Mouse (Mus musculus): ENCODE results near the gene Stmn1.

DNA sequence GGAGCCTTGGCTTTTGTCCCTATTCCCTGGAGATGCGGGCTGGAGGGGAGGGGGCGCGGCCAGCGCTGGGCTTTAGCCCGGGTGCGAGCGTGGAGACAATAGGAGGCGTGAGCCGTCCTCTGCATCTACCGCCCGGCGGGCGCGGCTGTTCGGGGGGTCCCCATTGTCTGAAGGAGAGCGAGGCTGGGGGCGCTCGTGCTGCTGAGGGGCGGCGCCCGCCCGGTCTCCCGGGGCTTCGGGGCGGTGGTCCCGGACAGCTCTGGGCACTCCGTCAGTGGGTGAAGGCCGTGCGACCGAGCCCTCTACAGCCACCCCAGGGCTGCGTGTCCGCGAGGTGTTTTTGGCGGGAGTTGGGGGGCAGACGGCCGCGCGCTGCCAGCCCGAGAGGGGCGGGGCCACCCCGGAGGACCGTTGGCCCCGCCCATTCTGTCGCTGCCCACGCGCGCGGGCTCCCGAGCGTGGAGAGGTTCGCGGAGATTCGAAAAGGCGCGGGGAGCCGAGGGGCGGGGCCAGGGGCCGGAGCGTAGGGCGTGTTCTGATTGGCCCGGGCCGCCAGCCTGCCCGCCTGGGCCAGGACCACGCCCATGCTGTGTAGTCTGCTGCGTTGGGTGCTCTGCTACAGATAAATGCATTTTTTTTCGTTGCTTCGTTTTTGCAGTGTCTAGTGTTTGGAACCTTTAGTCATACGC is 602 bp downstream of the Stmn1 start:
- TF ChIP-seq CTCF (IDR thresholded peaks at IDR 0.05; ENCODE audit: low read depth, low read length) (no peak), POLR2A (IDR thresholded peaks at IDR 0.05; ENCODE audit: borderline replicate concordance, low read depth, low read length) (no peak)

All from bone marrow macrophage, adult 2 months (primary cell).